Mouse (Mus musculus) splenic B cell, adult 2 months (primary cell): Measurements from ENCODE around the gene Gm27021.
A peak's percentile ranks its signal among the peaks of the same experiment; 100 is the strongest.

Experiments
- DNase-seq: peaks from one replicate; pipeline ENCODE4 v3.0.0-alpha.2; 2011; ENCODE audit warnings: low read depth, low spot score
- H3K27me3 ChIP-seq: 2 replicates; pipeline ENCODE4 v1.6.1; 2012; ENCODE audit warnings: mild to moderate bottlenecking, low read length, moderate library complexity, mixed read lengths; ENCODE audit not compliant: control insufficient read depth, poor library complexity, insufficient read depth, severe bottlenecking
- H3K36me3 ChIP-seq: 2 replicates; pipeline ENCODE4 v1.6.1; 2012; ENCODE audit warnings: mild to moderate bottlenecking, low read length, moderate library complexity, mixed read lengths; ENCODE audit not compliant: control insufficient read depth, poor library complexity, insufficient read depth, severe bottlenecking

Gene Gm27021

GRCm38 (mm10) chr8:120675718-120676117 lies 7.8 kb upstream of the Gm27021 start:
- H3K27me3 ChIP-seq, result no peaks in the 10 kb centered on the region
- H3K36me3 ChIP-seq, result peaks cover 3% of the 10 kb centered on the region; the same call in 1 of the 2 replicates
- DNase-seq, result no peak

GRCm38 (mm10) chr8:120673298-120673697 lies 5.4 kb upstream of the Gm27021 start:
- Histone ChIP-seq H3K27me3 (no peaks in the 10 kb centered on the region), H3K36me3 (peaks cover 7% of the 10 kb centered on the region; the same call in 1 of the 2 replicates)
- no peak for DNase-seq

- no peak for DNase-seq
Measured at GRCm38 (mm10) chr8:120672626-120673229, 4.8 kb upstream of the Gm27021 start.

GRCm38 (mm10) chr8:120671775-120672174 lies 3.9 kb upstream of the Gm27021 start:
- no peak for DNase-seq
- no peaks in the 10 kb centered on the region for H3K27me3 ChIP-seq
- peaks cover 7% of the 10 kb centered on the region; the same call in 1 of the 2 replicates for H3K36me3 ChIP-seq

More at GRCm38 (mm10) chr8:120672626-120673229, 4.8 kb upstream of the Gm27021 start:
- Histone ChIP-seq H3K27me3 (no peaks in the 10 kb centered on the region), H3K36me3 (peaks cover 7% of the 10 kb centered on the region; the same call in 1 of the 2 replicates)

- DNase-seq, result no peak
- peaks cover 7% of the 10 kb centered on the region for H3K36me3 ChIP-seq
- no peaks in the 10 kb centered on the region for H3K27me3 ChIP-seq
Measured at GRCm38 (mm10) chr8:120668374-120668905, 561 bp upstream of the Gm27021 start, which contains the start of gene Emc8. TSS of gene Emc8 (minus strand) at chr8:120668573.

GRCm38 (mm10) chr8:120666807-120667470 lies 940 bp downstream of the Gm27021 start:
- no peaks in the 10 kb centered on the region for H3K27me3 ChIP-seq
- peaks cover 5% of the 10 kb centered on the region for H3K36me3 ChIP-seq
- DNase-seq, result no peak

- Histone ChIP-seq H3K27me3 (no peaks in the 10 kb centered on the region), H3K36me3 (peaks cover 5% of the 10 kb centered on the region)
- DNase-seq, result peak; percentile 45
Measured at GRCm38 (mm10) chr8:120665726-120666455, 2.0 kb downstream of the Gm27021 start.

- Histone ChIP-seq H3K36me3 (peaks cover 2% of the 10 kb centered on the region), H3K27me3 (no peaks in the 10 kb centered on the region)
- no peak for DNase-seq
Measured at GRCm38 (mm10) chr8:120664566-120664965, 3.3 kb downstream of the Gm27021 start.

GRCm38 (mm10) chr8:120657415-120657814 lies 10.5 kb downstream of the Gm27021 start:
- no peak for DNase-seq
- peaks cover 12% of the 10 kb centered on the region for H3K36me3 ChIP-seq

GRCm38 (mm10) chr8:120656322-120657052 lies 11.4 kb downstream of the Gm27021 start:
- Histone ChIP-seq H3K27me3 (no peaks in the 10 kb centered on the region), H3K36me3 (peaks cover 12% of the 10 kb centered on the region)
- no peak for DNase-seq

More at GRCm38 (mm10) chr8:120657415-120657814, 10.5 kb downstream of the Gm27021 start:
- H3K27me3 ChIP-seq, result no peaks in the 10 kb centered on the region

GRCm38 (mm10) chr8:120647532-120647931 lies 20.3 kb downstream of the Gm27021 start, which contains the start of gene 1190005I06Rik:
TSS of gene 1190005I06Rik (minus strand) at chr8:120647632.
- no peaks in the 10 kb centered on the region for H3K27me3 ChIP-seq

GRCm38 (mm10) chr8:120644663-120645062 lies 23.2 kb downstream of the Gm27021 start:
- Histone ChIP-seq H3K36me3 (no peaks in the 10 kb centered on the region), H3K27me3 (no peaks in the 10 kb centered on the region)
- no peak for DNase-seq

More at GRCm38 (mm10) chr8:120647532-120647931, 20.3 kb downstream of the Gm27021 start, which contains the start of gene 1190005I06Rik:
- DNase-seq, result no peak
- H3K36me3 ChIP-seq, result no peaks in the 10 kb centered on the region

- Histone ChIP-seq H3K36me3 (no peaks in the 10 kb centered on the region), H3K27me3 (no peaks in the 10 kb centered on the region)
- DNase-seq, result peak; percentile 30
Measured at GRCm38 (mm10) chr8:120642031-120642662, 25.7 kb downstream of the Gm27021 start.

- Histone ChIP-seq H3K27me3 (no peaks in the 10 kb centered on the region), H3K36me3 (no peaks in the 10 kb centered on the region)
- DNase-seq, result no peak
Measured at GRCm38 (mm10) chr8:120641245-120641644, 26.6 kb downstream of the Gm27021 start.
